Mouse (Mus musculus) intestine, embryonic 15.5 days (tissue): ENCODE measurements around the gene Tomm40. TPM values are rescaled to one million over a fixed set of nuclear protein-coding genes. Genes with fewer than 3 reads are reported as not detected.
A peak's percentile ranks its signal among the peaks of the same experiment; 100 is the strongest.

Experiments
- ATAC-seq: fragments of 200-750 bp; cut with Nextera tagmentation; 2 replicates; pipeline ENCODE4 v1.8.0; 2017; ENCODE audit warnings: moderate TSS enrichment, moderate library complexity
- H3K27ac ChIP-seq: fragments of 300-500 bp; sonication (generic); 2 replicates; pipeline ENCODE4 v1.5.1; 2015; ENCODE audit warnings: mild to moderate bottlenecking, inconsistent platforms
- H3K27me3 ChIP-seq: fragments of 300-500 bp; sonication (generic); replicated peaks from 2 replicates; pipeline ENCODE4 v1.6.1; 2015; ENCODE audit warnings: inconsistent platforms
- H3K36me3 ChIP-seq: fragments of 300-500 bp; sonication (generic); 2 replicates; pipeline ENCODE4 v1.6.1; 2015; ENCODE audit warnings: inconsistent platforms
- H3K4me1 ChIP-seq: fragments of 300-500 bp; sonication (generic); replicated peaks from 2 replicates; pipeline ENCODE4 v1.6.1; 2015; ENCODE audit warnings: inconsistent platforms
- H3K4me2 ChIP-seq: fragments of 300-500 bp; sonication (generic); replicated peaks from 2 replicates; pipeline ENCODE4 v1.6.1; 2015; ENCODE audit warnings: mild to moderate bottlenecking, inconsistent platforms
- H3K4me3 ChIP-seq: fragments of 300-500 bp; sonication (generic); replicated peaks from 2 replicates; pipeline ENCODE4 v1.5.1; 2015; ENCODE audit warnings: inconsistent platforms
- H3K9ac ChIP-seq: fragments of 300-500 bp; sonication (generic); 2 replicates; pipeline ENCODE4 v1.6.1; 2015; ENCODE audit warnings: inconsistent platforms
- H3K9me3 ChIP-seq: fragments of 300-500 bp; sonication (generic); 2 replicates; pipeline ENCODE4 v1.6.1; 2016; ENCODE audit warnings: inconsistent platforms
- WGBS: fragments of 180-500 bp; shearing (Covaris S2); methylation state at CpG from one replicate; pipeline ENCODE4 v1.1.7; 2015; 5-methylcytosine and 5-hydroxymethylcytosine counted together
- polyA plus RNA-seq: library from polyadenylated mRNA; unstranded; fragments of >200 nt; fragmentation: Nextera tagmentation; extraction: Ambion mirVana; gene quantifications from 2 replicates; pipeline ENCODE4 v1.2.1, GENCODE M21; 2015

The Tomm40 gene
- 208 and 215 TPM in 2 replicates for polyA plus RNA-seq

DNA sequence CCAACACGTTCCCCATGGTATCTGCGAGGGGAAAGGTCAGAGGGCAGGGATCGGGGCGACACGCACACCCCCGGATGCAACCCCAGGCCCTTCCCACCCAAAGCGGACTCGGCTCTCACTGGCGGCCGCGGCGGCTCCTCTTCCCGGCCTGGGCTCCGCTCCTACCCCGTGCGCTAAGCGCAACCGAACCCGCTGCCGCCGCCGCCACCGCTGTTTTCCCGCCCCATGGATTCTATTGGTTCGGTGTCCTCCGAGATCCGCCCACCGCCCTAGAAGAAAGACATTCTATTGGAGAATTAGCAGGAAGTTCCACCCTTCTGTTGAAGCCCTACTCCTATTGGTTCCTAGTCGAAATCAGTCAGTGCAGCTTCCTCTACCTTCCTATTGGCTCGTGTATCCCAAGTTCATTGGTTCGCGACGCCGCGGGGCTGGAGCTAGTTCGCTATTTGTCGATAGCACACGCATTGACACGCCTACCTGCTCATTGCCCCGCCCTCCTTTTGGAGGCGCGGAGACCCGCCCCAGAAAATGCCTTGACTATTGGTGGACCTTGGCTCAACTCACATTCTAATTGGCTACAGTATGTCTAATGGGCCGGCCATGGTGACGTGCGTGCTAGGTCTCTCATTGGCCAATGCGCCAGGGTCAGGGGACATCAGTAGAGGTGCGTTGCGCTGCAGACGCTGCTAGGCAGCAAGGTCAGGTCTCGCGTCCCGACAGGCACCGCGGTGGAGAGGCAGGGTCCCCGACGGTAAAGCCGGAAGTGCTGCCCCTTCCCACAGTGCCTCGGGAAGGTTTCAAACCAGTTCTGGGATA is at the start of gene Tomm40:
TSS of gene Tomm40 (minus strand) at position 200 of the 816 bp plus-strand sequence.
- under 1% methylated on average over 55 of the region's 59 CpGs for WGBS

DNA sequence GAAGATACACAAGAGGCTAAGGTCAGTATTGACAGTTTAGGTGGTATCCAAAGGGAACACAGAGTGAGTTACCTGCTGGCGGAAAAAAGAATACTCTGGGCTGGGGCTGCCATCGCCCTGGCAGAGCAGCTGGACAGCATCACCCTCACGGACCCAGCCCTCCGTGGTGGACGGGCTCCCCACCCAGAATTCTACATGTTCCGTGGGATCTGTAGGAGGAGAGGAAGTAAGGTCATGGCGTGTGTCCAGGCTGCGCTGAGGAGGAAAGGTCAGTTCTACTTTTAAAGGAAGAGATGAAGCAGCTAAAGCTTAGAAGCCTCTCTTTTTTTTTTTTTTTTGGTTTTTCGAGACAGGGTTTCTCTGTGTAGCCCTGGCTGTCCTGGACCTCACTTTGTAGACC is 49.3 kb upstream of the Tomm40 start:
- Histone ChIP-seq H3K9me3 (no peaks in the 10 kb centered on the region), H3K4me1 (peaks cover 18% of the 10 kb centered on the region), H3K4me3 (no peak overlapping the region), H3K36me3 (peaks cover 7% of the 10 kb centered on the region), H3K9ac (no peak overlapping the region), H3K27ac (no peak overlapping the region), H3K4me2 (no peak overlapping the region), H3K27me3 (no peaks in the 10 kb centered on the region)
- ATAC-seq, result no peak
- WGBS, result 87% methylated on average over 9 of the region's 9 CpGs

More for the DNA sequence above, at the start of gene Tomm40:
- Histone ChIP-seq H3K9ac (peak within 1 kb of the TSS; percentile 96), H3K4me3 (peak within 1 kb of the TSS; percentile 100), H3K36me3 (peaks cover 23% of the 10 kb centered on the region), H3K9me3 (no peaks in the 10 kb centered on the region), H3K4me1 (peaks cover 9% of the 10 kb centered on the region; the same call in 1 of the 2 replicates), H3K27ac (peak within 1 kb of the TSS; percentile 86), H3K4me2 (peak within 1 kb of the TSS; percentile 79), H3K27me3 (no peaks in the 10 kb centered on the region)
- peak; percentile 99 for ATAC-seq

DNA sequence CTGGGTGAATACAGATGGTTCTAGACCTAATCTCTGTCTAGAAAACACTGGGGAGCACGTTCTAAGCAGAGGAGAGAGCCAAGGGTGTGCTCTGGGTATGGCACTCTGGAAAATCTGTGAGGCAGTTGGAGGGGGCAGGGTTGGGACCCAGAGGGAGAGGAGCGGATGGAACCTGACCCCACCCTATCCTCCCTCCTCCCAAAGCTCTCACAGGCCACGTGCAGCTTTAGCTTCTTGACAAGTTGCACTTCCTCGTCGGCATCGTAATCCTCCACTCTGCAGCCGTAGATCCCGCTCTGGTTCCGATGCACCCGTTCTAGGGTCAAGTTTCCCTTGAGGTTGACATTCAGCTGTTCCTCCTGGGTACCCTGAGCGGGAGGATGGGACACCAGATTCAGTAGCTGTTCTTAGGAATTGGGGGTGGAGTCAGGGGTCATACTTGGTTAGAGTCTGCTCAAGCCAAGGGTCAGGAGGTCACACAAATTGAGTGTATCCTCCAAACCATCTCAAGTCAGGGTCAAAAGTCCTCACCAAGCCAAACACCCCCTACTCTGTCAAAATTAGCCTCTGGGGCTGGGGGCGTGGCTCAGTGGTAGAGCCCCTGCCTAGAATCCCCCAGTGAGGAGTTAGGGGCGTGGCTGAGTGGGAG is 48.7 kb upstream of the Tomm40 start:
- no peak overlapping the region for H3K4me3 ChIP-seq
- H3K9me3 ChIP-seq, result no peaks in the 10 kb centered on the region
- no peak for ATAC-seq
- 79% methylated on average over 13 of the region's 13 CpGs for WGBS
- peaks cover 12% of the 10 kb centered on the region; the same call in 1 of the 2 replicates for H3K4me1 ChIP-seq
- H3K36me3 ChIP-seq, result peaks cover 8% of the 10 kb centered on the region
- H3K27me3 ChIP-seq, result no peaks in the 10 kb centered on the region
- H3K4me2 ChIP-seq, result no peak overlapping the region
- H3K27ac ChIP-seq, result no peak overlapping the region
- H3K9ac ChIP-seq, result no peak overlapping the region

DNA sequence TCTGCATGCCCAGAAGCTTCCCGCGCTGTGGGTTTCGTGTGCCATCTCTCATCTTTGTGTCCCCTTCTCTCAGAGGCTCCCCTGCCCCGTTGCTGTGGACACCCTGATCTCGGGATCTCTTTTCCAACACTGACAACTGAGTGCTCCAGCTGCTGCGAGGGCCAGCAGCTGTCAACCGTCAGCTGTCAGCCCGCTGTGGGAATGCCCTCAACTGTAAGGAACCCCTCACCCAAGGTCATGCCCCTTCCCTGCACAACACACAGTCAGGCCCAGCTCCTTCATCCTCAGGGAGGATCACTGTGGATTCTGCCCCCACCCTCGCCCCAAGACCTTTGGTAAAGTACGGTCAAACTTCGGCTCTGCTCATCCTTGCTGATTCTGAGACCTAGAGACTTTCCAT is 47.0 kb upstream of the Tomm40 start:
- Histone ChIP-seq H3K9ac (no peak overlapping the region), H3K27ac (no peak overlapping the region), H3K36me3 (peaks cover 15% of the 10 kb centered on the region), H3K4me1 (0 out of 2 replicates have a peak, but pooled peaks cover 4% of the 10 kb centered on the region), H3K9me3 (no peaks in the 10 kb centered on the region), H3K4me3 (no peak overlapping the region), H3K27me3 (no peaks in the 10 kb centered on the region), H3K4me2 (no peak overlapping the region)
- 62% methylated on average over 11 of the region's 11 CpGs for WGBS
- ATAC-seq, result no peak

DNA sequence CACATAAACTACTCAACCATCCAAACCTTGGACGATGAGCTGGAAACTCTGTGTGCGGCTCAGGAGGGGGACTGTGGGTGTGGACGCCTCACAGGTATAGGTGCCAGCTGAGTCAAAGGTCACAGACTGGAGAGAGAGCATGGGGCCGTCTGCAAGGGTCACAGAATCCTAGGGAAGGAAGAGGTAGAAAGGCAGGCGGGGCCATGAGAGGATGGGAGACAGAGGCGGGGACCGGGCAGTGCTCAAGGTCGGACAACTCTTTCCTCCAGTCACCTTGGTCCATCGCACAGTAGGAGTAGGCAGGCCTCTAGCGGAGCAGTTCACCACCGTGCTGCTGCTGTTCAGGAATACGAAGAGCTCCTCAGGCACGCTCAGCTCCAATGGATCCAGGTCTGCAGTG is 44.8 kb upstream of the Tomm40 start:
- H3K4me1 ChIP-seq, result peaks cover 13% of the 10 kb centered on the region; the same call in 1 of the 2 replicates
- H3K9ac ChIP-seq, result no peak overlapping the region
- no peaks in the 10 kb centered on the region for H3K27me3 ChIP-seq
- H3K9me3 ChIP-seq, result no peaks in the 10 kb centered on the region
- H3K36me3 ChIP-seq, result peaks cover 15% of the 10 kb centered on the region
- no peak overlapping the region for H3K4me2 ChIP-seq
- H3K27ac ChIP-seq, result no peak overlapping the region
- no peak for ATAC-seq
- WGBS, result 79% methylated on average over 13 of the region's 13 CpGs
- no peak overlapping the region for H3K4me3 ChIP-seq

DNA sequence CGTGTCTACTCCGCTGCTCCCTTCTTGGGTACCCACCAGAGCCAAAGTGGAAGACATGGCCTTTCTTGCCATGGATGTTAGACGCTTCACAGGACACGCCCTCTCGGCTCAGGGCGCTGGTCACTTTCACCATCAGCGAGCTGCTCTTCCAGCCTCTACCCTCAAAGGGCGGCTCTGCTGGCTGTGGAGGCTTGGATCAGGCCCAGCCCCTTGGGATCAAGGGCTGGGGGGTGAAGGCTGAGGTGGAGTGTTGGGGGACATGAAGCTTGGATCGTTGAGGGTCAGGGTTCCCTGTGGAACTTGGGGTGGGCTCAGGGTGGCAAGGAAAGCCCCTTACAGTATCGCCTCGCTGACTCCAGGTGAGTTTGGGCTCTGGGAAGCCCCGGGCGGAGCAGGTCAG is 43.4 kb upstream of the Tomm40 start:
- 86% methylated on average over 13 of the region's 13 CpGs for WGBS
- no peaks in the 10 kb centered on the region for H3K9me3 ChIP-seq
- no peak for ATAC-seq
- no peaks in the 10 kb centered on the region for H3K27me3 ChIP-seq
- no peak overlapping the region for H3K27ac ChIP-seq
- no peak overlapping the region for H3K4me2 ChIP-seq
- H3K4me1 ChIP-seq, result peaks cover 15% of the 10 kb centered on the region; the same call in 1 of the 2 replicates
- no peak overlapping the region for H3K9ac ChIP-seq
- no peak overlapping the region for H3K4me3 ChIP-seq
- peaks cover 8% of the 10 kb centered on the region for H3K36me3 ChIP-seq

DNA sequence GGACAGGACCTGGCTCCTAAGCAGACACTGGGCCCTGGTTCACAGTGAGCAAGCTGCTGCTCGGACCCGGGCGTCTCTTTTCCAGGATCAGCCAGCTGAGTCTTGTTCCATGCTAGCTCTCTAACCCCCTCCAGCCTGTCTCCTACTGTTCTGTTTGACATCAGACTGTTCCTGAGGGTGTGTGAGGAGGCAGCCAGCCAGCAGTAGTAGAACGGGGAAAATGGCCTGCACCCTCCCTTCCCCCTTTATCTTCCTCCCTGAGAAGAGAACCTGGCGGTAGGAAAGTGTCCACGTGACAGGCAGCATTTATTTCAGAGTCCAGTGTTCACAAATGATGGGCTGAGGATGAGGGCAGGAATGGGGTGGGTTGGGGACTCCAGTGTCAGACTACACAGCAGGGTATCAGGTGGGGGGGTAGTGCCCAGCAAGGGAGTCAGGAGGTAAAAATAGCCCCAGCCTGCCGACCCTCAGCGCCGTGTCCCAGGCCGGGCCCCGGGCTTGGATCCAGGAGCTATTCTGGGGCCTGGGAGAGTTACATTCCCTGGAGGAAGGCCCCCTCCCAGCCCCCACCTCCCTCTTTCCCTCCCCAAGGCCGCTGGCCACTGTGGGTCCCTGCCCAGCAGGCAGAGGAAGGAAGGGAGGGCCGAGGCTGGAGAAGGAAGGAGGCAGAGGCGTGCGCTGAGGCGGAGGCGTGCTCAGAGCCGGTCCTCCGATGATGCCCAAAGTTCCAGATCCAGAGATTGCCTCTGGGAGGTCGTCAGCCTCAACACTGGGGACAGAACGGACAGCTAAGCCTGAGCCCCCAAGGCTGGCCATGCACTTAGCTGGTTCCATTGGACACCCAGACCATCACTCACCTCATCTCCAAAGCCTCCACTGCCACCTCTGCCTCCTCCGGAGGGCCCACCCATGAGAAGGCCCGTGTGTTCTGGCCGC is 40.9 kb upstream of the Tomm40 start:
- Histone ChIP-seq H3K9ac (no peak overlapping the region), H3K4me2 (peak overlapping the region; percentile 20; the same call in 1 of the 2 replicates), H3K4me1 (peaks cover 17% of the 10 kb centered on the region), H3K27ac (peak overlapping the region; percentile 72), H3K36me3 (peaks cover 8% of the 10 kb centered on the region), H3K27me3 (no peaks in the 10 kb centered on the region), H3K9me3 (no peaks in the 10 kb centered on the region), H3K4me3 (no peak overlapping the region)
- WGBS, result 63% methylated on average over 22 of the region's 24 CpGs
- peak; percentile 57 for ATAC-seq

DNA sequence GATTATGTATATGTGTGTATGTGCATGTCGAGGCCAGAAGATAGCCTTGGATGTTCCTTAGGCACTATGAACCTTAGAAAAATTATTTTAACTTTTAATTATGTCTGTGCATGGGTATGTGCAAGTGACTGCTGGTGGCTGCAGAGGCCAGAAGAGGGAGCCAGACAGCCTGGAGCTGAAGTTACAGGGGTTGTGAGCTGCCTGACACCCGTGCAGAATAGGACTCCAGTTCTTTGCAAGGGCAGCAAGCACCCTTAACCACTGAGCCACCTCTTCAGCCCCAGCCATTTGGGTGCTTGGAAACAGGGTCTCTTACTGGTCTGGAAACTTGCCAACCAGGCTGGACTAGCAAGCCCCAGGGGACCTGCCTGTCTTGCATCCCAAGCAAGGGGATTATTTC is 39.8 kb upstream of the Tomm40 start:
- H3K27me3 ChIP-seq, result no peaks in the 10 kb centered on the region
- ATAC-seq, result no peak
- H3K27ac ChIP-seq, result peak overlapping the region; percentile 72
- H3K9ac ChIP-seq, result no peak overlapping the region
- peaks cover 8% of the 10 kb centered on the region for H3K36me3 ChIP-seq
- no peaks in the 10 kb centered on the region for H3K9me3 ChIP-seq
- peaks cover 24% of the 10 kb centered on the region for H3K4me1 ChIP-seq
- no peak overlapping the region for H3K4me3 ChIP-seq
- 79% methylated on average over 2 of the region's 2 CpGs for WGBS
- no peak overlapping the region for H3K4me2 ChIP-seq

DNA sequence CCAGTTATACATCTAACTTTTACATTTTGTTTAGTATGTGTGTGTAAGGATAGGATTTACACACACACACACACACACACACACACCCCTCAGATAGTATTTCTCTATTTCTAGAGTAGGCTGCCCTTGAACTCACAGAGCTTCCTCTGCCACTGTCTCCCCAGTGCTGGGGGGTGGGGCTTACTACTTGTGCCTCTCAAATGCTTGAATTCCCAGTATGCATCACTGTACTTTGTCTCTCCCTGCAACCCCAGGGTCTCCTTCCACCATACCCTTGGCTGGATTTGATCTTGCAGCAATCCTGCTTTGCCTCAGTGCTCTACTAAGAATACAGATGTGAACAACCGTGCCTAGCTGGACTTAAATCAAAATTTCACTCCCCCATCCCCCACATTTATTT is 38.8 kb upstream of the Tomm40 start:
- Histone ChIP-seq H3K4me1 (peaks cover 22% of the 10 kb centered on the region), H3K4me3 (no peak overlapping the region), H3K4me2 (no peak overlapping the region), H3K9ac (no peak overlapping the region), H3K9me3 (no peaks in the 10 kb centered on the region), H3K27ac (peak overlapping the region; percentile 51; the same call in 1 of the 2 replicates), H3K27me3 (no peaks in the 10 kb centered on the region), H3K36me3 (peaks cover 8% of the 10 kb centered on the region)
- ATAC-seq, result no peak
- WGBS, result 75% methylated on average over 1 of the region's 1 CpGs

DNA sequence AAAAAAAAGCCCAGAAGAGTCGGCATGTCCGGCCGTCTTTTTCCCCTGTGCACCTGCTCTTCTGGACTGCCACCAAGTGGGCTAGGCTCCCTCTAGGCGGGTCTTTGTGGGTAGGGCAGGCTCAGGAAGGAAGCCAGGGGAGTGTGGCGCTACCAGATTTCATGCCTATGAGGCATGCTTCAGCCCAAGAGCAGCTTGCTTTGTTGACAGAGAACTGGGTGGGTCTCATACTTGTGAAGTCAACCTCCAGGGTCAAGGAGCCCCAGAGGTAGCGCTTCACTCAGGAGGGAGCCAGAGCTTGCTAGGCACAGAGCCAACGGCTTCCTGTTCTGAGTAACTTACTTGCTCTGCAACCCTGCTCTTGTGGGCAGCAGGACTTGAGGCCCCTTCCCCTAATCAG is 38.3 kb upstream of the Tomm40 start:
- no peak for ATAC-seq
- WGBS, result 69% methylated on average over 7 of the region's 7 CpGs

DNA sequence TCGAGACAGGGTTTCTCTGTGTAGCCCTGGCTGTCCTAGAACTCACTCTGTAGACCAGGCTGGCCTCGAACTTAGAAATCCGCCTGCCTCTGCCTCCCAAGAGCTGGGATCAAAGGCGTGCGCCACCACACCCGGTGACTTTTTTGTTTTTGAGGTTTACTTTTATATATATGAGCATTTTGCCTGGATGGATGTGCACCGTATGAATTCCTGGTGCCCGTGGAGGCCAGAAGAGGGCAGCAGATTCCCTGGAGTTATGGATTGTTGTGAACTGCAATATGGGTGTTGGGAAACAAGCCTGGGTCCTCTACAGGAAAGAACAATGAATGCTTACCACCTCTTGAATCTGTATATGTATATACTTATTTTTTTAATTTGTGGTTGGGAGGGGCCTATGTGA is 37.4 kb upstream of the Tomm40 start:
- H3K4me3 ChIP-seq, result no peak overlapping the region
- H3K4me1 ChIP-seq, result peaks cover 27% of the 10 kb centered on the region
- H3K27me3 ChIP-seq, result no peaks in the 10 kb centered on the region
- no peak for ATAC-seq
- H3K9ac ChIP-seq, result no peak overlapping the region
- WGBS, result 79% methylated on average over 8 of the region's 8 CpGs
- H3K4me2 ChIP-seq, result no peak overlapping the region
- H3K27ac ChIP-seq, result no peak overlapping the region
- no peaks in the 10 kb centered on the region for H3K9me3 ChIP-seq
- H3K36me3 ChIP-seq, result no peaks in the 10 kb centered on the region

More for the DNA sequence above, 38.3 kb upstream of the Tomm40 start:
- H3K36me3 ChIP-seq, result peaks cover 3% of the 10 kb centered on the region
- peak overlapping the region; percentile 51; the same call in 1 of the 2 replicates for H3K27ac ChIP-seq
- no peak overlapping the region for H3K4me3 ChIP-seq
- H3K27me3 ChIP-seq, result no peaks in the 10 kb centered on the region
- peaks cover 22% of the 10 kb centered on the region for H3K4me1 ChIP-seq
- no peaks in the 10 kb centered on the region for H3K9me3 ChIP-seq
- H3K9ac ChIP-seq, result no peak overlapping the region
- H3K4me2 ChIP-seq, result no peak overlapping the region

DNA sequence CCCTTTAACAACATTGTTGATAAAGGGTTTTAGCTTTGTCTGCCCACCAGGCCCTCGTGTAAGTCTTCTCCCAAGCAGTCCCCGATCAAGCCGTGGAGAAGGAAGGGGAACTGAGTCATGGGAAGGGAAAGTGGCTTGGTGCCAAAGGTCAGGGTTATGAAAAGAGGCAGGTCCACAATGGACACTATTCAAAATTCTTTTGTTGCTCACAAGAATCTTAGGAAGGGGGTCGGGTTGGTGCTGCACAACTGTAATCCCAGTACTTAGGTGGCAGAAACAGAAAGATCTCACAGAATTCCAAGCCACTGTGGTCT is 35.8 kb upstream of the Tomm40 start:
- no peak overlapping the region for H3K9ac ChIP-seq
- no peaks in the 10 kb centered on the region for H3K9me3 ChIP-seq
- H3K4me1 ChIP-seq, result peaks cover 35% of the 10 kb centered on the region
- peak overlapping the region; percentile 63 for H3K27ac ChIP-seq
- H3K36me3 ChIP-seq, result no peaks in the 10 kb centered on the region
- no peak for ATAC-seq
- WGBS, result 31% methylated on average over 4 of the region's 4 CpGs
- no peak overlapping the region for H3K4me3 ChIP-seq
- H3K4me2 ChIP-seq, result peak overlapping the region; percentile 78; the same call in 1 of the 2 replicates
- H3K27me3 ChIP-seq, result no peaks in the 10 kb centered on the region
